Mouse (Mus musculus): ENCODE measurements at regions not wholly inside any gene's neighbourhood (a gene's known extent, or its start where the extent isn't known, plus 50 kb on each side); places are given as distances from the start of the nearest gene placed in this dataset.

DNA sequence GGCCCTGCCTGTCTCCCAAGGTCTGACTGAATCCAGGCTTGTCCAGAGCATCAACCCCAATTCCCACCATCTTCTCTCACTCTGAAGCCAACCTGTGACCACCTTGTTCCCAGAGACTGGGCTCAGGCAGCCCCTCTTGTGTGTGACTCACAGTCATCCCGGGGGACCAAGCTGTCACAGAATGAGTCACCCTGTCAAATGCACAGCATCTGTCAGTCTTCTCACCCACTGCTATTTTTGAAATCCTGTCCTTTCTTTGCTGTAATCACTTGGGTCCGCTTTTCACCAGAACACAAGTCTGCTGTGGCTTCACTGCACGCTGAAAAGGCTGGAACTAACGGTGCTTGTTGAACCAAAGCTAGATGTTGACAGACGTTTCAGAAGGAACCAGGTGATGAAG is 63.3 kb upstream of the Lrpap1 start:
- no peak overlapping the region for H3K27ac ChIP-seq (ENCODE audit: insufficient read depth, low read depth, low read length)
- no peak overlapping the region for H3K4me3 ChIP-seq (ENCODE audit: insufficient read depth, low read depth, low read length)
- H3K4me1 ChIP-seq (ENCODE audit: control insufficient read depth, insufficient read depth, low read length), result no peaks in the 10 kb centered on the region; the same call in 1 of the 2 replicates
- TF ChIP-seq POLR2A (IDR thresholded peaks at IDR 0.05; ENCODE audit: insufficient read depth, low read depth, low read length) (no peak), CTCF (IDR thresholded peaks at IDR 0.05; ENCODE audit: insufficient read depth, low read depth, low read length) (no peak)
- WGBS, result 75% methylated on average over 5 of the region's 5 CpGs

DNA sequence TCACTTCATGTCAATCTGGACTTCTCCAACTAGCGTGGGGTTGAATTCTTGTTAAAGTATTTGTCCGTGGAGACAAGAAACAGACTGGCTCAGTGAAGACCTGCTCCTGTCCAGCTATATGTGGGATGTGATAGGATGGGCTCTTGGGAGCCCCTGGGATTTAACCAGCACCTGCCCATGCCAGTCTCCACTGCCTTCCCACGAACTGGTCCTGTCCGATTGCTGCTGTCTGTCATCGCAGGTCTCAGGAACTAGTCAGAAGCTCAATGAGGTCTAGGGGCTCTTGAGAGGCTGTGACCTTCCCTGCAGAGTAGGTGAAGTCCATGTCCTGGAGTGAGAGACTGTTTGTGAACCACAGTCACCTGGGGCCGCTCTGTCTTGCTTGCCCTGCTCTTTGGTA is 62.8 kb upstream of the Lrpap1 start:
- 95% methylated on average over 6 of the region's 6 CpGs for WGBS
- TF ChIP-seq CTCF (IDR thresholded peaks at IDR 0.05; ENCODE audit: insufficient read depth, low read depth, low read length), result no peak
- TF ChIP-seq POLR2A (IDR thresholded peaks at IDR 0.05; ENCODE audit: insufficient read depth, low read depth, low read length), result no peak
- no peak overlapping the region for H3K4me3 ChIP-seq (ENCODE audit: insufficient read depth, low read depth, low read length)
- H3K4me1 ChIP-seq (ENCODE audit: control insufficient read depth, insufficient read depth, low read length), result no peaks in the 10 kb centered on the region; the same call in 1 of the 2 replicates
- H3K27ac ChIP-seq (ENCODE audit: insufficient read depth, low read depth, low read length), result no peak overlapping the region

DNA sequence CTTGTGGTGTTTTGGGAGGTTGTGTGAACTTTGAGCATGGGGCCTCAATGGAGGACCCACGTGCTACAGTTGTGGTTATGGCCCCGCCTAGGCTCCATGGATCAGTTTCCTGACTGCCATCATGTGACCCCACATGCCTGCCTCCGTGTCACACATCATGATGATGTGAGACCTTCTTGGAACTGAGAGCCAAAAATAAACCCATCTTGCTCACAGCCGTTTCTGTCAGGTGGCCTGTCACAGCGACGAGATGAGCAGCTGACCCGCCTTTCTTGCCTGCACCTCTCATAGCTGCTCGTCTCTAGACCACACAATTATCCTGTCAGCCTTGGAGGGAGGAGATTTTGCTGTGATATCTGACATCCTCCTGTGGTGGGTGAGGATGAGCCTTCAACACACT is 60.4 kb upstream of the Lrpap1 start:
- H3K4me1 ChIP-seq (ENCODE audit: control insufficient read depth, insufficient read depth, low read length), result no peaks in the 10 kb centered on the region; the same call in 1 of the 2 replicates
- H3K27ac ChIP-seq (ENCODE audit: insufficient read depth, low read depth, low read length), result no peak overlapping the region
- TF ChIP-seq POLR2A (IDR thresholded peaks at IDR 0.05; ENCODE audit: insufficient read depth, low read depth, low read length) (no peak), CTCF (IDR thresholded peaks at IDR 0.05; ENCODE audit: insufficient read depth, low read depth, low read length) (no peak)
- WGBS, result 76% methylated on average over 8 of the region's 8 CpGs
- no peak overlapping the region for H3K4me3 ChIP-seq (ENCODE audit: insufficient read depth, low read depth, low read length)

DNA sequence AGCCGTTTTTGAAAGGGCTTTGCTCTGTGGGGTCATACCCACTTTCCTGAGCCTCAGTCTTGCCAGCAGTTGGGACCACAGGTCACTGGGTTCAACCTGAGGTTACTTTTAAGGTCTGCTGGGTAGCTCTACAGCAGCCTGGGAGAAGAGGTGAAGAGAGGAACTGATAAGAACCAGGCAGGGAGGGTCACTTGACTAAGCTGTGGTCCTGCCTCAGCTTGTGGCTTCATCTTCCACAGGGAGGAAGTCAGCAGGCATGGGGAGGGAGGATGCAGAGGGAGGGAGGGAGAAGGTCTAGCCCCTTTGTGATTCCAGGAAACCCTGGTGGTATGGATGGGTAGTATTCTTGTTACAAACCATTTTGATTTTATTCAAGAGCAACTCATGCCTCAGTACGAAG is 59.9 kb upstream of the Lrpap1 start:
- H3K4me1 ChIP-seq (ENCODE audit: control insufficient read depth, insufficient read depth, low read length), result no peaks in the 10 kb centered on the region
- no peak overlapping the region for H3K27ac ChIP-seq (ENCODE audit: insufficient read depth, low read depth, low read length)
- WGBS, result 83% methylated on average over 2 of the region's 2 CpGs
- no peak for TF ChIP-seq CTCF (IDR thresholded peaks at IDR 0.05; ENCODE audit: insufficient read depth, low read depth, low read length)
- no peak for TF ChIP-seq POLR2A (IDR thresholded peaks at IDR 0.05; ENCODE audit: insufficient read depth, low read depth, low read length)
- H3K4me3 ChIP-seq (ENCODE audit: insufficient read depth, low read depth, low read length), result no peak overlapping the region

DNA sequence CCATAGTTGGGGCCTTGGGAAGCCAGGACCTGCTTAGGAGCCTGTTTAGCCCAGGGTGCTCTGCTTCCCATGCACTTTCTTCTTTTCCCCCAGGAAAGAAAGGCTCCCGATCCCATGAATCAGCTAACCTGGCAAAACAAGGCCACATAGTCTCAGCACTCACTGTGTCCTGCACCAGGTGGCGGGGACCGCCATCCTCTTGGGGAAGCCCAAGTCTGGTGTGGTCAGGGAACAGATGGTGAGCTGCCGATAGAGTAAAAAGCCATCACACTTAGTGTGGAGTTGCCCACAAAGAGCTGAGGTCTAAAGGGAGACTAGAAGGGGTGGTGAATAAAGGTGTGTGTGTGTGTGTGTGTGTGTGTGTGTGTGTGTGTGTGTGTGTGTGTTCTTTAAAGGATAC is 57.0 kb upstream of the Lrpap1 start:
- TF ChIP-seq CTCF (IDR thresholded peaks at IDR 0.05; ENCODE audit: insufficient read depth, low read depth, low read length) (no peak), POLR2A (IDR thresholded peaks at IDR 0.05; ENCODE audit: insufficient read depth, low read depth, low read length) (no peak)
- WGBS, result 96% methylated on average over 4 of the region's 4 CpGs
- H3K4me1 ChIP-seq (ENCODE audit: control insufficient read depth, insufficient read depth, low read length), result peaks cover 4% of the 10 kb centered on the region; the same call in 1 of the 2 replicates

DNA sequence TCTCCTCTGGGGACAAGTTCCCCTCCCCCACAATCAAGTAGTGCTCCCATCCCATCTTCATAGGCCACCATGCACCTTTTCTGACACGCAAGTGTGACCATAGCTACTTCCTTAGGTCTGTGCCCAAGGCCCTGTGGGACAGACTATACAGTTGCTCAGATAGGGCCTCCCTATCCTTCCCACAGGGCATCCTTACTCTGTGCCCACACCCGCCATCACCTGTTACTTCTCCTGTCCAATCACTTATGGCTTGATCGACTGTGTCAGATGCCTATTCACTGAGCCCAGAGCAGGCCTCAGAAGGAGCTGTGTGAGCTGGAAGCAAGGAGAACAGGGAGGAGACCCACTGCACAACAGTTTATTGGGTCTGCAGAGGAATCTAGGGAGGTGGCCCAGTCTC is 56.6 kb upstream of the Lrpap1 start:
- 93% methylated on average over 3 of the region's 3 CpGs for WGBS
- Histone ChIP-seq H3K27ac (ENCODE audit: insufficient read depth, low read depth, low read length) (no peak overlapping the region), H3K4me1 (ENCODE audit: control insufficient read depth, insufficient read depth, low read length) (peaks cover 4% of the 10 kb centered on the region; the same call in 1 of the 2 replicates), H3K4me3 (ENCODE audit: insufficient read depth, low read depth, low read length) (no peak overlapping the region)
- no peak for TF ChIP-seq POLR2A (IDR thresholded peaks at IDR 0.05; ENCODE audit: insufficient read depth, low read depth, low read length)

More for the DNA sequence above, 57.0 kb upstream of the Lrpap1 start:
- Histone ChIP-seq H3K27ac (ENCODE audit: insufficient read depth, low read depth, low read length) (no peak overlapping the region), H3K4me3 (ENCODE audit: insufficient read depth, low read depth, low read length) (no peak overlapping the region)

DNA sequence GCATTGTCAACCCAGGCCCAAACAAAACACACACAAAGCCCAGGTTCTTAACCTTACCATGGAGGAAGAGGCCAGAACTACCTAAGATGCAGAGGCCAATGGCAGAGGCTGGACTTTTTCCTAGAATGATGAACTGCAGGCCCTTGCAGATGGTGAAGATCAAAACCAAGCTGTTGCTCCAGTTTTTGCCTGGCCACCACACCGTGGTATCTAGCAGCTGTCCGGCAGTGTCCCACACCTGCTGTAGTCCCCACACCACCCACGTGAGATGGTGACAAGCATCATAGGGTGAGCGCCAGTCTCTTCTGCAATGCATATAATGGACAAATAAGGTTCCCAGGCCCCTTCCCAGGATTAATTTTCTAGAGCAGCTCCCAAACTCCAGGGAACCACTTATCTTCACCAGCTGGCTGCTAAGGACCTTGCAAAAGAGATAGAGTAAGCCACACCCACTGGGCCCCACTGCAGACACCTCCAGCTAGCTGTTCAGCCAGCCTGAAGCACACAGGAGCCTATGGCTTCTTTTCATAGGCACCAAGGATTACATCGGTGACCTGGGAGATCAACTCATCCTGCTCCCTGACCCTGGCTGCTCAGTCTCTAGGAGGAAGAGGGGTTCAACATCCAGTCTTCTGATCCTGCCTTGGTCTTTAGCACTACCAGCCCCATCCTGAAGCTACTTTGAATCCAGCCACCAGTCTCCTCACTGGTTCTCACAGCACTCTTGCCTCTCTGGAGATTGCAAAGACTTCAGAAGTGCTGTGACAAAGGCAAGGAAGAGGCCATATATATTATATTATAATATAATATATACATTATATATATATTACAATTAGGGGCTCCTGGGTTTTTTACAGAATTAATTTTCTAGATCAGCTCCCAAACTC is 55.6 kb upstream of the Lrpap1 start:
- Histone ChIP-seq H3K27ac (ENCODE audit: insufficient read depth, low read depth, low read length) (no peak overlapping the region), H3K4me3 (ENCODE audit: insufficient read depth, low read depth, low read length) (no peak overlapping the region), H3K4me1 (ENCODE audit: control insufficient read depth, insufficient read depth, low read length) (peaks cover 4% of the 10 kb centered on the region; the same call in 1 of the 2 replicates)
- no peak for TF ChIP-seq POLR2A (IDR thresholded peaks at IDR 0.05; ENCODE audit: insufficient read depth, low read depth, low read length)
- no peak for TF ChIP-seq CTCF (IDR thresholded peaks at IDR 0.05; ENCODE audit: insufficient read depth, low read depth, low read length)
- WGBS, result 98% methylated on average over 5 of the region's 5 CpGs

DNA sequence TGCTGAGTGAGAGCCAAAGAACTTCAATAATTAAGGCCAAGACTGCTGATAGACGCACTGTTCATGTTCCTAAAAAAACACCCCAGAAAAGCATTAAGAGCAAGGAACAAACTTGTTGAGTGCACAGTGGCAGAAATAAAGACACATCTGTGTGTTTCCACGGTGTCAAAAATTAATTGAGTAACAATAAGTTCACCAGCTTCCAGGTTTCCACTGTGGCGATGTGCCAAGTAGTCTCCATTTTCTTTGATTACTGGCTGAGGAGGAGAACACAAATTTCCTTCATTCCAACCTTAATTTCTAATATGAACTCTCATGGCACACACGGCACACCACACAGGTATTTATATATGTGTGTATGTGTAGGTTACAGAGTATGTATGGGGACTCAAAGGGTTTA is 54.3 kb upstream of the Lrpap1 start:
- Histone ChIP-seq H3K4me1 (ENCODE audit: control insufficient read depth, insufficient read depth, low read length) (peaks cover 4% of the 10 kb centered on the region; the same call in 1 of the 2 replicates), H3K4me3 (ENCODE audit: insufficient read depth, low read depth, low read length) (no peak overlapping the region), H3K27ac (ENCODE audit: insufficient read depth, low read depth, low read length) (no peak overlapping the region)
- 76% methylated on average over 4 of the region's 4 CpGs for WGBS
- TF ChIP-seq POLR2A (IDR thresholded peaks at IDR 0.05; ENCODE audit: insufficient read depth, low read depth, low read length), result no peak
- TF ChIP-seq CTCF (IDR thresholded peaks at IDR 0.05; ENCODE audit: insufficient read depth, low read depth, low read length), result no peak

DNA sequence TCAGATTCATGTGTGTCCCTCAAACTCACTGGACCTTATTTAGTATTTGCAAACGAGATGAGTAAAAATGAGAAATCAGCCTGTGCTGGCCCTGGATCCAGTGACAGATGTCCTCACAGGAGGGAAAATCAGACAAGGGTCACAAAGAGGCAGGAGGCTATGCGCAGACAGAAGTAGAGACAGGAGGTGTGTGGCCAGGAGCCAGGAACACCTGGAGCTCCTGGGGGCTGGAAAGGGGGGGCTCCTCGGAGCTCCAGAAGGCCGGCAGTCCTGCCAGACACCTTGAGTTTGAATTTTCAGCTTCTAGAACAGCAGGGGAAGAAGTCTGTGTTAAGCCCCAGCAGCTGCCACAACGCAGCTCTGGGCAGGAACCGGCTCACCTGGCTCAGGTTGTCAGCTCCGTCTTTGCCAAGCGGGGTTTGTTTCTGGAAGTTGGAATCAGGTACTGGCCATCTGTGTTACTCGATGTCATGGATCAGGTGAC is 53.7 kb upstream of the Lrpap1 start:
- TF ChIP-seq POLR2A (IDR thresholded peaks at IDR 0.05; ENCODE audit: insufficient read depth, low read depth, low read length) (no peak), CTCF (IDR thresholded peaks at IDR 0.05; ENCODE audit: insufficient read depth, low read depth, low read length) (no peak)
- WGBS, result 73% methylated on average over 9 of the region's 9 CpGs
- Histone ChIP-seq H3K4me1 (ENCODE audit: control insufficient read depth, insufficient read depth, low read length) (peaks cover 4% of the 10 kb centered on the region; the same call in 1 of the 2 replicates), H3K4me3 (ENCODE audit: insufficient read depth, low read depth, low read length) (no peak overlapping the region), H3K27ac (ENCODE audit: insufficient read depth, low read depth, low read length) (no peak overlapping the region)

All from olfactory bulb, adult 2 months (tissue).